Mouse (Mus musculus): Measurements from ENCODE around the gene B3gnt2.
A peak's percentile ranks its signal among the peaks of the same experiment; 100 is the strongest.

The B3gnt2 gene

DNA sequence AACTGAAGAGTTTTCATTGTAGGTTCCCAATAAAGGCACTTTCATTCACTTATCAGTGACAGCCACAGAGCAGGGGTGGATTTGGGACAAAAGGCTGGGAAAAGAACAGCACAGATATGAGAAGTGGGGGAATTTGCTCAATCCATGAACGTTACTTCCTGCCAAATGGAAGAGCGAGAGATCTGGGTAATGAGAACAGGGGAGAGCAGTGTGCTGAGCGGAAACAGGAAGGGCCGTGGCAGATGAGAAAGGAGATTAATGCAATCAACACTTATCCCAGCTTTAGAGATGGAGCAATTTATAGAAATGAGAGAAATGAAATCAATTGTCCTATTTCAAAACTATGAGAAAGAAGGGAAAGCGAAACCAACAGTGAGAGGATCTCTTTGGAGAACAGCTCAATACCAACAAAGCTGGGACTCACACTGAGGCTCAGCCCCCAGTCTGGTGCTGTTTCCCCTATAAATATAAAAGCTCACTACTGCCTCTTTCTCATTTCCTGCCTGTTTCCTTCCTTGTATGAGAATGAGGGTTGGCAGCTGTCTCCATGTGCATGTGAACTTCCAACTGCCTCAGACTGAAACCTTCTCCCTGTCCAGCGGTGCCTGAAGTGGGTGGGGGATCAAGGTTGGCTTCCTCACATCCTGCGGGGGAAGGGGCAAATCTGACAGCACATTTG lies 11.0 kb upstream of the B3gnt2 start:
- no peak for DNase-seq (ENCODE audit: low spot score)

DNA sequence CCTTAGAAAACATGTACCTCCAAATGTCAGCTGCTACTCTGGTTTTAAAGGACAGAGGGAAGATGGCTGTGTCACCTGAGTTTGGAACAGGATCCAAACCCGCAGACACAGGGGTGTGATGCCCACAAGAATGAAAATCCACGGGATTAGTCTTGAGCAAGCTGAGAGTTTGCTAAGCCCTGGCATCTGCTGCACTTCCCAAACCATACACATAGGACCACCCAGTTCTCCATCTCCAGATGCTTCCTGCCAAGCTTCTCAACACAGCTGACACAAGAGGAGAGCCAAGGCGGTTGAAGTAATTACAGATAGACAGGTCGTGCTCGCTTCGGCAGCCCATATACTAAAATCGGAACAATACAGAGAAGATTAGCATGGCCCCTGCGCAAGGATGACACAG lies 7.8 kb upstream of the B3gnt2 start:
- no peak for DNase-seq (ENCODE audit: low spot score)

DNA sequence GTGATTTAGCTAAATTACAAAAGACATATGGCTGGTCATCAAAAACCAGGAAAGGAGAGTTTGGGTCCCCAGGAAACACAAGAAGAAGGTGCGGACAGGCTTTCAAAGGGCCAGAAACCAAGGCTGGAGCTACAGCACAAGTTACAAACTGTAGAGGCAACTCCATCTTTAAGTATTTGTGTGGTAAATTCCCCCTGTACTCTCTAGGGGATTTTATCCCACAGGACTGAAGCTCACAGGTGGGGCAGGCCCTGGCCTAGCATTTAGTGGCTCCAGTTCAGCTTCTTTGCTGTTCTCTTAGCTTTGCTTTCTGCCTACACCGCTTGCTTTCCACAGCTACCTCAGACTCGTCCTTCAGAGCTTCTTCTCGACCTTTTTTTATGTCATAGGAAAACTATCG lies 6.9 kb upstream of the B3gnt2 start:
- no peak for DNase-seq (ENCODE audit: low spot score)

DNA sequence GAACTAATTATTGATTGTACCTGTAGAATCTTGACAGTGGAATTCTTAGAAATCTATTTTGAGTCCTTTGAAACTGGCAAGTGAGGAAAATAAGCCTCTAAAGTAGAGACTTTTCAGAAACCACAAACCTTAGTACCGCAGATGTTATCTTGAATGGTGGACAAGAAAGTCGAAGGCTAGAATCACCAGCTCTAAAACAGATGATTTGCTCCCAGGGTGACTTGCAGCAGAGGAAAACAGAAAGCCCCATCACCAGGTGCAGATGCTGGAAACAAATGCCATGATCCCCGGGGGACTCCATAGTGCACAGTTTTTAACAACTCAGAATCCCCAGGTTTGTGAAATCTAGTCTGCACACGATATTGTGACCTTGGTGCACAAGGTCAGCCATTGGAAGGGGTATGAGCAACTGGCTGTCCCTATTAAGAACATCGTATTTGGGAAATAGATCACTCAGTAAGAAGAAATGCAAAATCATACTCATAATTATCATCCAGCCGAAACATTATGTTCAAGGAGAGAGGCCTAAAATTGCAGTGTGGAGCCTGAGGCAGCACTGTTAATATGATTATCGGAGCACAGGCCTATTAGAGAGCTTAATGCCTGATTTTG lies 5.0 kb upstream of the B3gnt2 start:
- no peak for DNase-seq (ENCODE audit: low spot score)

DNA sequence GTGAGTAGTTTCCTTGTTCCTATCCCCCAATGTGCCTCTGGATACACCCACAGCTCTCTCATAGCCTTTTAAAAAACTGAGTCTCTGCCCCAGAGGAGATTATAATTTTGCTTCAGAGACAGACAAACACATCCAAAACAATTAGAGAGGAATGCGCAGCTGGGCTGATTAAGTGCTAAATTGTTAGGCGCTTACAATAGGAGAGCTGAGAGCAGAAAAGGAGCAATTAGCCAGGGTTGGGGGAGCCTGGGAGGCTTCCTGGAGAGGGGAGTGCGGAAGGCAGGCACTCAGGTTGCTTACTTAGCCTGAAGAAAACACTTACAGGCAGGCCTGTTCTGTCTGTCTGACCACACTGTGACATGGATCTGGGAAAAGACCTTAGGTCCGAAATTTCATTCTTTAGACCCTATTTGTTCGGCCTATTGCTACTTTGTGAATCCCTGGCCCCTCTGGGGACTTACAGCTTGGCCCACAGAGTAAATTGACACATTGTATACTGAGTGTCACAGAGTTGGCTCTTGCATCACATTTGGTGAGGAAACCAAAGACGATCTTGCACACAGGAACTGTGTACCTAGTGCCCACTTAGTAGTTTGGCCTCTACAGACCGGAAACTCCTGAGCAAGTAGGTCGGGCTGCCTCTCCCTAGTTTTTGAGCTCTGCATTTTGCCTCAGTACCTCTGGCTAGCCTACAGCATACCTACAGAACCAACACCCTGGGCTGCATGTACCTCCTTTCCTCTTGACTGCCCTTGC lies 3.7 kb upstream of the B3gnt2 start:
- no peak for DNase-seq (ENCODE audit: low spot score)

DNA sequence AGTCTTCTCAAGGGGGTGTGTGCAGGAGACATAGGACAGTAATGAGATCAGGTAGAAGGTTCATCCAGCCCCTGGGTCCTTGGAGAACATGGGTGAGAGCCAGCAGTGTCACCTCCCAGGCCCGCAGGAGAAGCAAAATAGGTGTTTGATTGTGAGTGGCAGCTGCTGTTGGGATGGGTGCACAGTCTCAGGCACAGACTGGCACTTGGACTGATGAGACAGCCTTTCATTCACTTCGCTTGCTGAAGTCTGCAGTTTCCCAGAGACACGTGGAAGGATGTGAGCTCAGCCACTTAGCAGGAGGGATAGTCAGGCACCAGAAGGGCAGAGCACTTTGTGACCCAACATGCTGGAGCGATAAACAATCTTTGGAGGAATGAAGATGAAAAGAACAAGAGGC lies 2.8 kb upstream of the B3gnt2 start:
- DNase-seq (ENCODE audit: low spot score) = no peak

DNA sequence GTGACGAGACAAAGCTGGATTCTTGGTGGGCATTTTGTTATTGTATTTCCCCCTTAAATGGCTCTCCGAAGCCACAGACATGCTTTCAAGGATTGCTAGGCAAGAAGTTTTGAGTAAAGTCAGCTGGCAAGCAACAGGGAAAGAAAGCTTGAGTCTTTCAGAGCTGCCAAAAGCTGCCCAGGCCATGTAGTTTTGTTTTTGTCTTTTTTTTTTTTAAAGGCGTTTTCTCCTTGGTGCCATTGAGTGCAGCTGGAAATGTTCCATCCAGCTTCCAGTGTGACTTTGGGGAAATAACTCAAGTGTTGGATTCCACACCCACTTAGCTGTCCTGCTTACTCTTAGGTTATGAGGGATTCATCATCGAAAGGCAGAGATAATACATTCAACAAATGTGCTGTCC lies 554 bp upstream of the B3gnt2 start:
- no peak for DNase-seq (ENCODE audit: low spot score)

DNA sequence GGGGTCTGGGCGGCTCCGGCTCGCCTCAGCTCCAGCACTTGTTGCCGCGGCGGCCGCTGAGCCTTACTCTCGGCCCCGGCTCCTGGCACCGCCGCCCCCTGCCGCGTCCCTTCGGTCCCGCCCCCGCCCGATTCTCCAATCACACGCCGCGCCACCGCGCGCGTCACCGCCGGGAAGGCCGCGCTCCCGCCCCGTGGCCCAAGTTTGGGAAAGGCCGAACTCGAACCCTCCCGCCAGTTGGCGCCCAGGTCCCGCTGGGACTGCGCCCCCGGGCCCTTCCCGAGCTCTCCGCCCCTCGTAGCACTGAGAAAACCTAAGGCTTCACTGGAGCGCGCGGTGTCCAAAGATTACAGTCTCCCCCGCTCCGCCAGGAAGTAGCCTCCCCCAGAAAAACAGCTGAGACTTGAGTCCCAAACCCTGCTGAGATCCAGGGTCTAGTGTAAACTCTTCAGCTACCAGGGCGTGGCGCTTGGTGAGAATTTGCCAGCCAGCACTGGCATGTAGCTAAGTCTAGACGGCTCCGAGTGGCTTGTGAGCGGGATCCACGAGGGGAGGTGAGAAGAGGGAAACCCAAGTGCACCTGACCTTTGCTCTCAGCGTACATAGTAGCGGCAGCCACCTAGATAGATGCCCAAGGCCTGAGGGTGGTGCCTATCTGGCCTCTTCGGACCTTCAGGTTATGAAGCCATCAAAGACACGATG lies 977 bp downstream of the B3gnt2 start:
- DNase-seq (ENCODE audit: low spot score) = peak; percentile 92

DNA sequence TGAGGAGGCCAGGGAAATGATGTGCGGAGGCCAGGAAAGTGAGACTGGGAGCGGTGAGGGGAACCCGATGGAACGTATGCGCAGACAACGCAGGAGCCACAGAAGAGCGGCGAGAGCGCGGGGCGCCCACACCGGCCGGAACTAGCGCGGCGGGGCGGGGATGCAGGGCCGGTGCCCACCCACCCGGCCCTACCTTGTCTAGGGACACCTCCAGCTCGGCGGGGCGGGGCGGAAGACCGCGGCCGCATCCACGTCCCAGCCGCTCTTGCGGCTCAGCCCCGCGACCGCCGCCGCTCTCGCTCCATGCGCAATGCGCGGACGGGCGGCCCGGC lies 1.5 kb downstream of the B3gnt2 start:
- DNase-seq (ENCODE audit: low spot score) = no peak

DNA sequence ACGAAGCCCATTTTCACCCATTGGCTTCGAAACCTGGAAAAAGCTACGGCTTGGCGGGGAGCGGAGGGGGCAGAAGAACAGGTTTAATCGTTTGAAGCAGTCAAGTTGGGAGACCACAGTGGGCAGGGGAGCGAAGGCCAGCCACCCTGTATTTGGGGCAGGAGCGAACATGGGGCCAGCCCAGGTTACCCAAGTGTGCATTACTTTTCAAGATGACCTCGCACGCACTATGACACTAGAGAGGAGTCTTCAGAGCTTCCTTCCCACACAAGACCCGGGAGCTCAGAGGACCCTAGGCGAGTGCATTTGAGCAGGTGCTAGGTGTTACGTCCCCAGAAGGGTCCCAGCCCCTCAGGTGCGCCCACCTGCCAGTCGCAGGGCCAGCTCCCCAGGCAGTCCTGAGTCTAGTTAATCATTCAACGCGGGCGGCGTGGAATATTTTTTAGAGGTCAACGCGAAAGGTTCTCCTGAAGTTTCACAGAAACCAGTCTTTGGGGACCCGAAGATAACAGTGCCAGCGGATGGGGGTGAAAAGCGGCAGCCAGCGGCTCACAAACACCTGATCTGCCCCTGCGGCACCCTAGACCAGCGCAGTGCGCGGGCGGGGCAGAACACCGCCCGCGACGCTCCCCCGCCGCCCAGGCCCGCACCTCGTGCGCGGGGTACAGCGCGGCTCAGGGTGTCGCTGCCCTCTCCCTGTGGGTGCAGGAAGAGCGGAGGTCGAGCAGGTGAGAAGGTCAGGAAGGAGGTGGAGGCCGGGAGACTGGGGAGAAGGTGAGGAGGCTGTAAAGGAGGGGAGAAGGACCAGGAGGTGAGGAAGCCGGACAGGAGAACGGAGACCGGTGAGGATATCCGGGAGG lies 2.1 kb downstream of the B3gnt2 start:
- peak; percentile 44 for DNase-seq (ENCODE audit: low spot score)

DNA sequence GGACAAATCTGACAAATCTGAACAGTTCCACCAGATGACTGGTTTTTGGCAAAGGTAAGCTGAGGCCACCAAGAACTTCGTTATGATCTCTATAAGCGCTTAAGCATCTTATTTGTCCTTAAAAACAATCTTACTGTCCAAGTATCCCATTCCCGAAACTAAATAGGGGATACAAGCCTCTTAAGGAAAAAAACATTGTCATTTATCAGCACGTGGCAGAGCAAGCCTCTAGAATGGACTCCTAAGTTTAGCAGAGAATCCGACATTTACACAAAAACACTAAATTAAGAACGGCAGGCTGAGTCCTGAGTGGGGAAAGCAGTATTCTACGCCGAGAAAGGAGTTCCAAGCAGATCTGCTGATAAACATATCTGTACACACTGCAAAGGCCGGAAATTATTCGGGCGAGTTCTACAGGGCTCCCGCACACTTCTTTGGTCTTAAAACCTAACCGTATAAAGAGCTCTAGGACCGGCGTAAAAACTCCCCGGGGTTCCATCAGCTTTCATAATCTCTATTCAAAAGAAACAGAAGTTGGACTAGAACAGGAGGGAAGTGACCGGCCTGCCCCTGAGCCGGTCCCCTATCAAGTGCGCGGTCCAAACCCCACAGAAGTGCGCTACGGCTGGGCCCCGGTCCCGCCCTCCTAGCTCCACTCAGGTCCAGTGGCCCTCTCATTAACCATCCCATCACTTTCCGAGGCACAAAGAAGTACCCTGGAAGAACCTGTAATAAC lies 2.9 kb downstream of the B3gnt2 start:
- DNase-seq (ENCODE audit: low spot score) = peak; percentile 14

DNA sequence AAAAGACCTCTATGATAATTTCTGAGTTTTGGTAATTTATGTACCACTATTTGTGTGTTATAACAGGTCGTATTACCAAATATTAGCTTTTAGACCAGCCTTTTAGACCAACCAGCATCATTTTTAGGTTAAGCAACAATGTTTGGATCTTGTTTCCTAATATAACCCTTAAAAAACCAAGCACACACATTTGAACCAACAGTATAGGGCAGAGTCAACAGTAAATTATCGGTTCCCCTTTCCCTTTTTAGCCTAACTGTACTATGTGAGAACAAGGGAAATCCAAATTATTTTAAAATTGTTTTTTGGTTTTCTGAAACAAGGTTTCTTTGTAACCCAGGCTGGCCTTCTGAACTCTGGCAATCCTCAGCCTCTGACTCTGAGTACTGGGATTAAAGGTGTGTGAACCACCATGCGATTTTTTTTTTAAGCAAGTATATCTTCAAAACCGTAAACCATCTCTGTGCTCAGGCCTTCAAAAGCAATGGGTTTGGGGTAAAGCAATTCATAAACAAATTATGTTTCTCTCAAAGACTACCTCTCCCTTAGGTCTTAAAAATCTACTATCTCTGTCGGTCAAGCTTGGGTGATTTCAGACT lies 3.6 kb downstream of the B3gnt2 start:
- DNase-seq (ENCODE audit: low spot score) = no peak

DNA sequence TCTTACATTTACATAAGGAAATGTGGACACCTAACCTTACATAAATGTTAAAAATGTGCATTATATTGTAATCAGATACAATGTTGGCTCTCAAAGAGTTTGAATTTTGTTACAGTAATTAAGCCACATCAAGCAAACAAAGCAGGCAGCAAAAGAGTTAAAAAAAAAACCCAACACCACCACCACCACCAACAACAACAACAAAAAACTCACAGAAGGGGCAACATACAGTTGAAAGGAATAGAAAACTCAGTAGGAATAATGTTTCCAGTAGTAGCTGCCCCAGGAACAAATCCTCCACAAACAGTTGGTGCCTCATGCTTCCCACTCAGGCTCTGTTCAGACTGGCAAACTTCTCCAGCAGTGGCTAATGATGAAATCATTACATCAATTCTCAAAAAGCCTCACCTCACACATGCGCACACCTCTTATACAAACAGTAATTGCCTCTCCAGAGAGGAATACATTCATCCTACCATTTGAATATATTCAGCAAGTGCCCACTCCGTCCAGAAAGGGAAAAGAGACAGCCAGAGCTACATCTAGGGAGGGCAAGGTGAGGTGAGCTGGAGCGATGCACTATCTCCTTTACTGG lies 4.3 kb downstream of the B3gnt2 start:
- no peak for DNase-seq (ENCODE audit: low spot score)

DNA sequence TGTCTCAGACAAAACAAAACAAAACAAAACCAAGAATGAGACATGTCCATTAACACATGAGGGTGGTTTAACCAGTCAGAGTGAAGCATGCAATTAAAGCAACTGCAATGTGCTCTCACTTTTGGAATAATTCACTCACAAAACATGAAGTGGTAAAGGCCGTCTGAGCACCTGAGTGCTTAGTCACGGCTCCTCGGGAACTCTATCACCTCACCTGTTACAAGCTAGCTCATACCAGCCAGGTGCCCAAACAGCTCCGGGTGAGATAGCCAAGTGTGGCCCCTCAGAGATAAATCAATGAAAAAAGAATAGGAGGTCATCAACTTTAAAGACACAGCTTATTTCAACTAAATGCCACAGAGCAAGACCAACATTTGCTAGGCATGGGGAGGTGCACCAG lies 6.2 kb downstream of the B3gnt2 start:
- DNase-seq (ENCODE audit: low spot score) = no peak

DNA sequence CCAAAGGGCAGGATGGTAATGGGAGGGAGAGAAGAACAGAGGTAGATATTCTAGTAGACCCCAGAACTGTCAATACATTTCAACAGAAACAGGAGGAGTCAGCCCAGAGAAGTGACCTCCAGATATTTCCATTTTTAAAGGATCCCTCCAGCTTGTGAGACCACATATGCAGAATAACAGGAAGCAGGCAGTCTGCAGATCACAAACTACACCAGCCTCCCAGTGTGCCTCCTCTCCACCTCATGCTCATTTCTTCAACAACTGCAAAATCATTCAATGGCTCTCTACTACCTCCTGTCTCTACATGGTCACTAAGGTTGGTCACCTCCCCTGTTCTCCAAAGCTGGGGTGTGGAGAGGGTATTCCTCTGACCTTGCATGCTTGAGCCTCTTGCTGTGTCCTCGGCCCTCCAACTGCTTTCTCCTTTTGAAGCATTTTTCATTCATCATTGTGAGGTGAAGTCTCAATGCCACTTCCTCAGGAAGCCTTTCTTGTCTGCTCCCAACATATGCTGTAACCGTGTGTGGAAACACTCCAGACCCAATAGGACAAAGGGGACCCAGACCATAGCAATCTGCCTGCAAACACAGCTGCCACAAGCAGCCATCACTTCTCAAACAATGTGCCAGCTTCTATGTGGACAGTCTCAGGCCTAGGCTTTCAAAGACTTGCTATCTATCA lies 7.1 kb downstream of the B3gnt2 start:
- no peak for DNase-seq (ENCODE audit: low spot score)

DNA sequence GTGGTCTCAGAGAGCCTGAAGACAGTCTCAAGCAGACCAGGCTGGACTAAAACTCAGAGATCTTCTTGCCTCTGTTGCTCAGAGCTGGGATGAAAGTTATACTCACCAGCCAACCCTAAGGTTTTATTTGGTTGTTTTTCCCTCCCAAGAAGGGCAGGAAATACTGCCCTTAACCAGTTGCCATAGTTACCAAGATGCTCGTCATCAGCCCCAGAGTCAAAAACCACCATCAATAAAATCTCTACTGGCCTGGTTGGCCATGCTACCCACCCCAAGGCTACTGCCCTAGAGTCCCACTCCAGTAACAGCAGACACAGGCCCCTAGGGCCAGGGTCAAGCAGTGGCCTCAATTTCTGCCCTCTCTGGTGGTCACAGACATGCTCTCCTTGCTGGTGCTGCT lies 8.3 kb downstream of the B3gnt2 start:
- DNase-seq (ENCODE audit: low spot score) = no peak

DNA sequence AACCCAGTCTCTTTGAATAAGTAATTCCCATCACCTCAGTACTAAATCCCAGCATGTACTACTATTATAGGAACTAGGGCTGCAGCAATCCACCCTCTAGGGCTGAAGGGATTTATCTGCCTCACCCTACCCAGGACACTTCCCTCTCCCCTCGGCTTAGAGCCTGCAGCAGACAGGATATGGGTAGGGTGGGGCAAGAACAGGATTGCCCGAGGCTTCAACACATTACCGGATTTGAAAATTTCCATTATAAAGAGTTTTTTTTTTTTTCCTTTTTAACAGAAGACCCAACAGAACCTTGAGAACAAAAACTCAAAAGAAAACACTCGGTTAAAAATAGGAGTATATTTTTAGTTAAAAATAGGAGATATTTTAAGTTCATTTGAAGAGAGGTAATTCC lies 9.3 kb downstream of the B3gnt2 start:
- DNase-seq (ENCODE audit: low spot score) = no peak

DNA sequence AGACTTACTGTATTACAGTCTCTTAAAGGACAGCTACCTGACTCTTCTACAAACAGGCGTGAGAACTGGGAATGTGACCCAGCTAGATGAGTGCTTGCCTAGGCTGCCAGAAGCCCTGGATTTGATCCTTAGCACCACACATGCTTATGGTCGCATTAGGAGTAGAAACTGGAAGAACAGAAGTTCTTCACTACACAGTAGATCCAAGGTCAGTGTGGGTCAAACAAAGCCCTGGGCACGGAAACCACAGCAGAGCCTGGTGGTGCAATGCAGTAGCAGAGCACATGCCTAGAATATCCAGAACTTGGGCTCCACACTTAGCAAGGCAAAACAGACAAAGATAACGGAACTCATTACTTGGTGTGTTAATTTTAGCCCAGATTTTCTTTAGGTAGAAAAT lies 10.7 kb downstream of the B3gnt2 start:
- no peak for DNase-seq (ENCODE audit: low spot score)

DNA sequence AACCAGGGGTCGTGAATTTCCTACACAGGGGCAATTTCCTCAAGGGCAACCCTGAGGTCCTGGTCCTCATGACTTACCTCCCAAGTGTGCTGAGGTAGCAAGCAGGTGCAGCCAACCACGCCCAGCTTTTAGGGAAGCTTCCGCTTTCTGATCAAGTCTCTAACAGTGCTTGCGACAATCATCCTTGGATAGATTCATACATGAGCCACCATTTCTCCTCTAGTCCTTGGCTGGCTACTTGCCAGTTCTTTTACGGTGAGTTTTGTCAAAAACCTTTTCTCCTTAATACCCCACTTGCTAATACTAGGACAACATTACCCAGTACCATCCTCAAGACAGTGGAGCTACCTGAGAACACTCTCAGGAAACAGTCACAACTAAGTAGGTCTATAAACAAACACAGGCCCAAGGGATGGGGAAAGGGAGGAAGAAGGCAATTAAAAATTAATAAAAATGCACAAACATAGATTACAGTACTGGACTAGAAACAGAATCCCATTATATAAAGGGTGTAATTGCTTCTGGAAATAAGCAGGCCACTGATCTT lies 12.0 kb downstream of the B3gnt2 start:
- no peak for DNase-seq (ENCODE audit: low spot score)
